Mouse (Mus musculus): ENCODE measurements around the gene Mettl6.

The Mettl6 gene

GRCm38 (mm10) chr14:31494975-31495455 is at the start of gene Mettl6:
Gene Mettl6 (minus strand): TSS chr14:31495040.
- peak; percentile 91 for DNase-seq

- DNase-seq: no peak
These were observed 49.1 kb upstream of the Mettl6 start for GRCm38 (mm10) chr14:31543885-31544442.

DNA sequence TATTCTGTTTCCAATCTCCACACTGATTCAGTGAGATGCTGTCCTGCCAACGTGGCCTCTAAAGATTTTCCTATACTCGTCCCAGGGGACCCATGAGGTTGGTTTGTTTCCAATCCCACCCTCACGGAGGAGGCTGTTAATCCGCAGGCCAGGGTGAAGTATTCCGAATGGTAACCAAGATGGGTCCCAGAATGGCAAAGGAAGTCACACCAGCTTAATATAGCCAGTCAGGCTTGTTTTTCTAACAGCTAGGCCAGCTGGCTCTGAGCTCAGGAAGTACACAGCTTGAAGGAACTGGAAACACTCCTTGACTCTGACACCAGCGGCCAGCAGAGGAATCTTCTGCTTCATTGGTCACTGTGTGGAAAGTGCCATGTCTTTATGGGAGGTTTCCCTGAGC is 42.5 kb upstream of the Mettl6 start:
- no peak for DNase-seq

- no peak for DNase-seq
These were observed 37.8 kb upstream of the Mettl6 start for GRCm38 (mm10) chr14:31532656-31533055.

GRCm38 (mm10) chr14:31531506-31532148 is 36.8 kb upstream of the Mettl6 start:
- DNase-seq: no peak

GRCm38 (mm10) chr14:31530847-31531246 is 36.0 kb upstream of the Mettl6 start:
- DNase-seq: no peak

- DNase-seq: no peak
These were observed 30.4 kb upstream of the Mettl6 start for GRCm38 (mm10) chr14:31525040-31525810.

- DNase-seq: no peak
These were observed 26.5 kb upstream of the Mettl6 start for GRCm38 (mm10) chr14:31521318-31521717.

GRCm38 (mm10) chr14:31519165-31519564 is 24.3 kb upstream of the Mettl6 start:
- DNase-seq: no peak

- no peak for DNase-seq
These were observed 21.1 kb upstream of the Mettl6 start for GRCm38 (mm10) chr14:31515895-31516294.

DNA sequence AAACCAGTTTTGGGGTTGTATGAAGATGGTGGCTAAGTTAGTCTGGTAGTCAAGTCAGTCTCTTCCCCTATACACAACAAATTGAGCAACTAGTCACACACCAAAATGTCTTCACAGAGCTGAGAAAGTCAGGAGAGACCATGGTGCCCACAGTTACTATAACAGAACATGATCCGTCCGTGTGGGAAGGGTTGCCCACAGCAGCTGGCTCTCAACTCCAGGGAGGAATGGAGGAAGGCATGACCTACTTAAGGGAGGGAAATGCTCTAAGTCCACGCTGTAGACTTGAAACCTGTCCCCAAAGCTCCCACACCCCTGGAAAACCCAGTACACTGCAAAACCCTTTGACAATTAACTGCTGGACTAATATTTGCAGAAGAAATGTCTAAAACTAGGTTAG is 15.5 kb upstream of the Mettl6 start:
- DNase-seq: no peak

DNA sequence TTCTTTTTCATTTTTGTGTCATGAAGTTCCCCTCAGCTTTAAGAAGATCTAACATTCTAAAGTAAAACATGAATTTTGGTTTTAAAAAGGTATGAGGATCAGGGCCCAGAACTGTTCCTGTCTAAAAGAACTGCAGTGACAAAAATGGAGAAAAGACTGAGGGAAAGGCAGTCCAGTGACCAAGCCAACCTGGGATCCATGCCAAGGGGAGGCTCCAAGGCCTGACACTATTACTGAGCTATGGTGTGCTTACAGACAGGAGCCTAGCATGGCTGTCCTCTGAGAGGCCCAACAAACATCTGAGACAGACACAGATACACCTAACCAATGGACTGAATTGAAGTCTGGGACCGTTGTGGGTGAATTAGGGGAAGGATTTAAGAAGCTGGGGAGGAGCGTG is 15.1 kb upstream of the Mettl6 start:
- DNase-seq: no peak

DNA sequence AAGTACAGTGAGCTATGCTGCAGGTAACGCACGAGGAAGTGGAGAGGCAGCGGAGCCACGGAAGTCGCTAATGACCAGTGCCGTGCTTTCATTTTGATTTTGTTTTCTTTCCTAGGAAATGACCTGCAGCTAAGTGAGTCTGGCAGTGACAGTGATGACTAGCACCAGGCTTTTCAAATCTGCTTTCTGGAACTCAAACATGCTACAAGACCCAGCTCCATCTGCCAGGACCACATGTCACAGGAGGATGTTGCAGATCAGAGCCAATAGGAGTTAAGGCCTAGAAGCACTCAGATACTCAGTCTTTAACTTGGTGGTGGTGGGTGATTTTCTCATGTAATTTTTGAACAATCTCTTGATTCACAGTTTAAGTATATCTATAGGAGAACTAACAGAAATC is 11.6 kb upstream of the Mettl6 start:
- peak; percentile 79 for DNase-seq

DNA sequence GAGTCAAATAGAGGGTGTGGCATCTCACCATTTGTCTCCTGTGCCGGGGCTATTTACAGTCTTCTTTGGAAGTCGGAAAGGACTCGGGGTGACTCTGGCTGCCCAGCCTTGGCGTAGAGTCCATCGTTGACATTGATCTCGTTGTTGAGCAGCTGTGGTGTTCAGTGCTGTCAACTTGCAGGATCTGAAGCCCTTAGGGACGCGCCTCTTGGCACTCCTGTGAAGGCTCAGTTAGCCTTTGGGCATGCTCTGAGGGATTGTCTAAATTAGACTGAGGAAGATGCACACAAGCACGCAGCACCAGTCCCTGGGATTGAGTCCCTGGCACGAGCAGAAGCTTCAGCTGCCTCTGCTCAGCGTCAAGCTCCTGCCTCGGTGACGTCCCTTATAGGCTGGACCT is 8.6 kb upstream of the Mettl6 start:
- no peak for DNase-seq

GRCm38 (mm10) chr14:31499526-31499925 is 4.7 kb upstream of the Mettl6 start:
- no peak for DNase-seq

DNA sequence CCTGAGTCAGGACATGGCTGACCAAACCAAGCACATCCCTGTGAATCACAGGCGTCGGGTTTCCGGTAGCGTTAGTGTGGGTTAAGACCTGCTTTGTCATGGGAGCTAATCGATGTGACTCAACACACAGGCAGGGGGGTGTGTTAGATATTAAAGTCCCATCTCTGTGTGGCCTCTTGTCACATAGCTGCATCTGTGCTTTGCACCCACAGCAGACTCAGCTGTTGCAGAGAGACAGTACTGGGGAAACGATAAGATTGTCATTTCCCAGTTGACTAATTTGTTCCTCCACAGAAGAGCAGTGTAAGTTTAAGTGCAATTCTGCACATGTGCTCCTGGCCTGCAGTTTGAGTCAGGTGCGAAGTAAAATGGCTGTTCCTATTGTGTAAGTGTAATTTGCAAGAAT is 1.4 kb upstream of the Mettl6 start:
- no peak for DNase-seq

- no peak for DNase-seq
These were observed 698 bp upstream of the Mettl6 start for GRCm38 (mm10) chr14:31495538-31495937.

- DNase-seq: no peak
These were observed 378 bp downstream of the Mettl6 start, which contains the start of gene Eaf1 for GRCm38 (mm10) chr14:31494349-31494974. Gene Eaf1 (plus strand): TSS chr14:31494399.

DNA sequence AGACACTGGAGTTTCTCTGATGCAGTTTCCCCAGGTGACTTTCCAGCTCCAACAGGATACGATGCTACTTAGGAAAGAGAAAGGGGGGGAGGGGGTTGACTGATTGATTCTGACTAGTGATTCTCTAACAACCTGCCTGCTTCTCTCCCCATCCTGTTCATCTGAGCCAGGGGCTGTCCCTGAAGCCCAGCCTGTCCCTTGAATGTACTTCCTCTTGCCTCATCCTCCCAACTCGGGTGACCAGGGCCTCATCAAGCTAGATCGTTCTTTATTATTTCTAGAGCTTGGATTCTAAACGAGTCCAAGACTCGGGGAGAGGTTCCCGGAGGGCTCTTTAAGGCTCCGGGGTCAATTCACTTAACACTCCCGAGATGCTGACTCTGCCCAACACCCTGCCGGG is 939 bp downstream of the Mettl6 start:
- DNase-seq: no peak

GRCm38 (mm10) chr14:31488055-31488454 is 6.8 kb downstream of the Mettl6 start:
- no peak for DNase-seq

DNA sequence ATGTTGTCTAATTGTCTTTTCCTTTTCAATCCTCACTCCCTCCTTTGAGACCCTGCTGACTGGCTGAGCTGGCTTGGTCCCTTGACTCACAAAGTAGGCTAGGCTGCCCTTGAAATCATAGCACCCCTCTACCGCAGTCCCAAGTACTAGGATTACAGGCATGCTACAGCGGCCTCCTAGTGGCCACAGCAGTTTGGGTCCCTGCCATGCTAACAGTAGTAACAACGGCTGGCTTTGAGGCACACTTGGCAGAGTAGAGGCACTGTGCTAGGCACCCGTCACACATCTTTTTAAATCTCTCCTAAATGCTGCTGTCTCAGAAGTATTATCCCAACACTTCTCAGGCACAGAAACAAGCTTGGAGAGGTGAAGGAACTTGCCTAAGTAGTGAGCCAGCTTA is 8.4 kb downstream of the Mettl6 start:
- DNase-seq: no peak

GRCm38 (mm10) chr14:31482417-31482816 is 12.4 kb downstream of the Mettl6 start:
- no peak for DNase-seq

DNA sequence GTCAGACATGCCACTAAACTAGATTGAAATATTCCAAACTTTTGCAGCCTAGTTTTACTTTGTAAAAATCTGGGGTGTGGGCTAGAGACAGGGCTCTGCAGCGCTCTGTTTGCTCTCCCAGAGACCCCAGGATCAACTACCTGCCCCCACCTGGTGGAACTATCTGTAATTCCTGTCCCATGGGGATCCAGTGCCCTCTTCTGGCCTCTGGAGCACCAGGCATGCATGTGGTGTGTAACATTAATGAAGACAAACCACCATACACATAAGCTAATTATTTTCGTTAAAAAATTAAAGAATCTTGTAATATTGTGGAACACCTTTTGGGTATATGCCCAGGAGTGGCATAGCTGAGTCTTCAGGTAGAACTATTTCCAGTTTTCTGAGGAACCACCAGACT is 21.5 kb downstream of the Mettl6 start:
- DNase-seq: no peak
